Mouse (Mus musculus): Measurements from ENCODE around the gene Galnt9. TPM values are rescaled to one million over a fixed set of nuclear protein-coding genes. Genes with fewer than 3 reads are reported as not detected.

The Galnt9 gene
- total and polyA plus RNA-seq, 3 experiments: 0.05 TPM; not detected in 2

- Histone ChIP-seq H3K36me3 (replicated peaks) (peaks cover 96% of the 10 kb centered on the region), H3K9me3 (replicated peaks) (no peaks in the 10 kb centered on the region), H3K4me1 (ENCODE audit: insufficient read depth, low read depth, low read length) (peaks cover 3% of the 10 kb centered on the region; the same call in 1 of the 2 replicates), H3K4me3 (ENCODE audit: low read depth, low read length) (no peak overlapping the region), H3K27me3 (ENCODE audit: insufficient read depth, low read length) (no peaks in the 10 kb centered on the region; the same call in 1 of the 2 replicates)
- TF ChIP-seq TAL1 (conservative IDR thresholded peaks at IDR 0.05; ENCODE audit: low read depth, low read length) (no peak), GATA1 (IDR thresholded peaks at IDR 0.05; ENCODE audit: borderline replicate concordance, low read length) (no peak), GATA2 (IDR thresholded peaks at IDR 0.05; ENCODE audit: borderline replicate concordance, low read depth, low read length) (no peak), CTCF (IDR thresholded peaks at IDR 0.05; ENCODE audit: low read depth, low read length) (no peak), POLR2AphosphoS5 (IDR thresholded peaks at IDR 0.05; ENCODE audit: insufficient replicate concordance, low read depth, low read length) (no peak)
- no peak for ATAC-seq (ENCODE audit: extremely low read depth, insufficient number of reproducible peaks, low FRiP score, poor library complexity, severe bottlenecking)
- DNase-seq (ENCODE audit: low spot score): no peak
These were observed 119.9 kb downstream of the Galnt9 start for GRCm38 (mm10) chr5:110664041-110664440.

- Histone ChIP-seq H3K9me3 (replicated peaks) (no peaks in the 10 kb centered on the region), H3K36me3 (replicated peaks) (peaks cover 95% of the 10 kb centered on the region), H3K27me3 (ENCODE audit: insufficient read depth, low read length) (no peaks in the 10 kb centered on the region; the same call in 1 of the 2 replicates), H3K4me3 (ENCODE audit: low read depth, low read length) (no peak overlapping the region), H3K4me1 (ENCODE audit: insufficient read depth, low read depth, low read length) (peaks cover 3% of the 10 kb centered on the region; the same call in 1 of the 2 replicates)
- TF ChIP-seq GATA1 (IDR thresholded peaks at IDR 0.05; ENCODE audit: borderline replicate concordance, low read length) (no peak), TAL1 (conservative IDR thresholded peaks at IDR 0.05; ENCODE audit: low read depth, low read length) (no peak), POLR2AphosphoS5 (IDR thresholded peaks at IDR 0.05; ENCODE audit: insufficient replicate concordance, low read depth, low read length) (0 out of 2 replicates have a peak, but pooled peaks have one; percentile 42), CTCF (IDR thresholded peaks at IDR 0.05; ENCODE audit: low read depth, low read length) (no peak)
- ATAC-seq (ENCODE audit: extremely low read depth, insufficient number of reproducible peaks, low FRiP score, poor library complexity, severe bottlenecking) (no peak), DNase-seq (ENCODE audit: low spot score) (no peak)
These were observed 120.7 kb downstream of the Galnt9 start for GRCm38 (mm10) chr5:110664750-110665269.

- no peak overlapping the region for H3K4me3 ChIP-seq (ENCODE audit: low read depth, low read length)
- TF ChIP-seq POLR2AphosphoS5 (IDR thresholded peaks at IDR 0.05; ENCODE audit: insufficient replicate concordance, low read depth, low read length): no peak; the same call in 1 of the 2 replicates
- no peak for TF ChIP-seq CTCF (IDR thresholded peaks at IDR 0.05; ENCODE audit: low read depth, low read length)
- no peak for TF ChIP-seq TAL1 (conservative IDR thresholded peaks at IDR 0.05; ENCODE audit: low read depth, low read length)
- no peak for TF ChIP-seq GATA1 (IDR thresholded peaks at IDR 0.05; ENCODE audit: borderline replicate concordance, low read length)
- no peak for TF ChIP-seq GATA2 (IDR thresholded peaks at IDR 0.05; ENCODE audit: borderline replicate concordance, low read depth, low read length)
- H3K36me3 ChIP-seq (replicated peaks): peaks cover 95% of the 10 kb centered on the region
- ATAC-seq (ENCODE audit: extremely low read depth, insufficient number of reproducible peaks, low FRiP score, poor library complexity, severe bottlenecking) (no peak), DNase-seq (ENCODE audit: low spot score) (no peak)
- no peaks in the 10 kb centered on the region for H3K9me3 ChIP-seq (replicated peaks)
- H3K27me3 ChIP-seq (ENCODE audit: insufficient read depth, low read length): no peaks in the 10 kb centered on the region; the same call in 1 of the 2 replicates
- H3K4me1 ChIP-seq (ENCODE audit: insufficient read depth, low read depth, low read length): peaks cover 3% of the 10 kb centered on the region; the same call in 1 of the 2 replicates
These were observed 121.4 kb downstream of the Galnt9 start for GRCm38 (mm10) chr5:110665486-110666121.

Other genes with a start within 250 kb of the Galnt9 start
- gene P2rx2, start 201.1 kb upstream of the Galnt9 start, total RNA-seq (2014; fragmentation: Nextera tagmentation): not detected in 2 replicates
- not detected in 2 replicates for gene P2rx2, start 201.1 kb upstream of the Galnt9 start, total RNA-seq (2017)
- gene P2rx2, start 201.1 kb upstream of the Galnt9 start, polyA plus RNA-seq (2012): not detected in 2 replicates
- not detected in 2 replicates for gene Lrcol1, start 199.6 kb upstream of the Galnt9 start, total RNA-seq (2014; fragmentation: Nextera tagmentation)
- not detected in 2 replicates for gene Lrcol1, start 199.6 kb upstream of the Galnt9 start, total RNA-seq (2017)
- not detected in 2 replicates for gene Lrcol1, start 199.6 kb upstream of the Galnt9 start, polyA plus RNA-seq (2012)
- 47.8 and 57.3 TPM in 2 replicates for gene Fbrsl1, start 95.9 kb upstream of the Galnt9 start, total RNA-seq (2014; fragmentation: Nextera tagmentation)
- 8.1 and 8.3 TPM in 2 replicates for gene Fbrsl1, start 95.9 kb upstream of the Galnt9 start, total RNA-seq (2017)
- 102 and 117 TPM in 2 replicates for gene Fbrsl1, start 95.9 kb upstream of the Galnt9 start, polyA plus RNA-seq (2012)
- gene Noc4l, start 109.1 kb downstream of the Galnt9 start, total RNA-seq (2014; fragmentation: Nextera tagmentation): 63.7 and 74.0 TPM in 2 replicates
- gene Noc4l, start 109.1 kb downstream of the Galnt9 start, total RNA-seq (2017): 46.4 and 50.0 TPM in 2 replicates
- gene Noc4l, start 109.1 kb downstream of the Galnt9 start, polyA plus RNA-seq (2012): 207 and 217 TPM in 2 replicates
- 23.0 and 27.9 TPM in 2 replicates for gene Ddx51, start 109.1 kb downstream of the Galnt9 start, total RNA-seq (2014; fragmentation: Nextera tagmentation)
- gene Ddx51, start 109.1 kb downstream of the Galnt9 start, total RNA-seq (2017): 4.3 and 5.1 TPM in 2 replicates
- 11.2 and 14.4 TPM in 2 replicates for gene Ddx51, start 109.1 kb downstream of the Galnt9 start, polyA plus RNA-seq (2012)
- 162 and 172 TPM in 2 replicates for gene Ep400, start 226.4 kb downstream of the Galnt9 start, total RNA-seq (2014; fragmentation: Nextera tagmentation)
- gene Ep400, start 226.4 kb downstream of the Galnt9 start, total RNA-seq (2017): 35.4 and 42.0 TPM in 2 replicates
- 90.5 and 129 TPM in 2 replicates for gene Ep400, start 226.4 kb downstream of the Galnt9 start, polyA plus RNA-seq (2012)
- gene Pus1, start 236.3 kb downstream of the Galnt9 start, total RNA-seq (2014; fragmentation: Nextera tagmentation): 17.8 and 19.5 TPM in 2 replicates
- gene Pus1, start 236.3 kb downstream of the Galnt9 start, total RNA-seq (2017): 72.6 and 72.9 TPM in 2 replicates
- 143 and 177 TPM in 2 replicates for gene Pus1, start 236.3 kb downstream of the Galnt9 start, polyA plus RNA-seq (2012)

Measured in G1E (cell line).